Mouse (Mus musculus): ENCODE results near the gene Scoc.
A peak's percentile ranks its signal among the peaks of the same experiment; 100 is the strongest.

Gene Scoc

DNA sequence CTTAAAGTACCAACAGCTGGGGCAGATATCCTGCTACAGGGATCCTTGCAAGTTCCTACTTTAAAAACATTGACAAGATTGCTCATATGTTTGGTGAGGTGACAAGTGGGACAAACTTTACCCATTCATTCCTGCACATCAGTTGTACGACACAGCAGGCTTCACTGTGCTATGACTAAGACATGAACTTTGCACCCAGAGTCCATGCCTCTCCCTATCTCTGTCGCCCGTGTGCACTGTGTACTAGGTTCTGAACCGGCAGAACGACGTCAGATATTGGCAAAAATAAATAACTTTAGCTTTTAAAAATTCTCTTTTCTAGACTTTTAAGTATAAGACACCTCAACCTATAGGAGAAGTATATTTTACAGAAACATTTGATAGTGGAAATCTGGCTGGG lies 61.5 kb downstream of the Scoc start:
- no peak for DNase-seq

- no peak for DNase-seq
Measured at GRCm38 (mm10) chr8:83394325-83394724, 63.9 kb downstream of the Scoc start.

GRCm38 (mm10) chr8:83392521-83392920 lies 65.7 kb downstream of the Scoc start:
- DNase-seq, result no peak

- no peak for DNase-seq
Measured at GRCm38 (mm10) chr8:83390006-83390701, 68.0 kb downstream of the Scoc start.

DNA sequence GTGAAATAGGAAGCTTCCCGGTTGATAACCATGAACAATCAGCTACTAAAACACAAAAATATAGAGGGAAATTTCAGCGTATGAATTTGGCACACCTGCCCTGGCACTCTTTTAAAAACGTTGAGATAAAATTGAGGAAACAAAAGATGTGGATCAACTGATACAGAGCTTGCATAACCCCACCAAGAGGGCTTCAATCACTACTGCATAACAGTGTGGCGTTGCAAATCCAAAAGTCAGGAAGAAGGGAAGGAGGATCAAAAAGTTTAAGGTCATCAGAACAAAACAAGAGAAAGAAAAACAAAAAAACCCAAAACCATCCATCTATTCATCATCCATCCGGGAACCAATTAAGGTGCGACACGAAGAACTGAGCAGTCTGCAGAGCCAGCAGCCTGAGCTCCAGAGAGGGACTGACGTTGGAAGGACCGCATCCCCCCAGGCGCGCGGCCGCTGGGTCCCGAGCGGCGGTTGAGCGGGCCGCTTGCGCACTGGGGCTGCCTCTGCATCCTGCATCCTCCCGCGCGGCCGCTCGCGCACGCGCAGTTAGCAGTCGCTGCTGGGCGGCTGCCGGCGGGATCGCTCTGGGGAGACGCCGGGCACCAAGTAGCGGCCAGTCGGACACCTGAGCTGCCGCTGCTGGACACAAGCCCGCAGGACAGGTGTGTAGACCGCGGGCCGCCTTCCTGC lies 68.7 kb downstream of the Scoc start, which contains the start of gene Clgn:
TSS of gene Clgn (plus strand) at position 552 of the 690 bp plus-strand sequence.
- DNase-seq, result peak; percentile 5 to 61

- no peak for DNase-seq
Measured at GRCm38 (mm10) chr8:83382850-83383249, 75.3 kb downstream of the Scoc start.

GRCm38 (mm10) chr8:83381016-83381415 lies 77.2 kb downstream of the Scoc start:
- no peak for DNase-seq

GRCm38 (mm10) chr8:83380141-83380540 lies 78.0 kb downstream of the Scoc start:
- no peak for DNase-seq
